Mouse (Mus musculus) urinary bladder, postnatal 25 days (tissue): ENCODE data around the gene Cebpe.

Experiments
- DNase-seq: peaks from one replicate; pipeline ENCODE4 v3.0.0; 2022; ENCODE audit warnings: low spot score

Gene Cebpe

GRCm38 (mm10) chr14:54674317-54674716 is 37.7 kb downstream of the Cebpe start:
- DNase-seq, result peak; percentile 19

DNA sequence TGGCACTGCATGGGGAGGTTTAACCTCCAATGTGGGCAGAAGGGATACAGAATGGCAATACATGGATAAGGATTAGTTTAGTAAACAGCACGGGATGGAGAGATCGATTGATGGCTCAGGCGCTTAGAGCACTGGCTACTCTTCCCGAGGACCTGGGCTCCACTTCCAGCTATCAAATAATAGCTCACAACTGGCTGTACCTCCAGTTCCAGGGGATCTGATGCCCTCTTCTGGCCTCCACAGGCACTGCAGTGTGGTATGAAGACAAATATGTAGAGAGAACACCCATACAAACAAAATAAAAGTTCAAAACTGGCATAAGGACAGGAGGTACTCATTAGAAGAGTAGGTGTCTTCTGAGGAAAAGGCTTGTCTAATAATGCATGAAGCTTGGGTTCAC is 42.6 kb downstream of the Cebpe start:
- peak; percentile 27 for DNase-seq

DNA sequence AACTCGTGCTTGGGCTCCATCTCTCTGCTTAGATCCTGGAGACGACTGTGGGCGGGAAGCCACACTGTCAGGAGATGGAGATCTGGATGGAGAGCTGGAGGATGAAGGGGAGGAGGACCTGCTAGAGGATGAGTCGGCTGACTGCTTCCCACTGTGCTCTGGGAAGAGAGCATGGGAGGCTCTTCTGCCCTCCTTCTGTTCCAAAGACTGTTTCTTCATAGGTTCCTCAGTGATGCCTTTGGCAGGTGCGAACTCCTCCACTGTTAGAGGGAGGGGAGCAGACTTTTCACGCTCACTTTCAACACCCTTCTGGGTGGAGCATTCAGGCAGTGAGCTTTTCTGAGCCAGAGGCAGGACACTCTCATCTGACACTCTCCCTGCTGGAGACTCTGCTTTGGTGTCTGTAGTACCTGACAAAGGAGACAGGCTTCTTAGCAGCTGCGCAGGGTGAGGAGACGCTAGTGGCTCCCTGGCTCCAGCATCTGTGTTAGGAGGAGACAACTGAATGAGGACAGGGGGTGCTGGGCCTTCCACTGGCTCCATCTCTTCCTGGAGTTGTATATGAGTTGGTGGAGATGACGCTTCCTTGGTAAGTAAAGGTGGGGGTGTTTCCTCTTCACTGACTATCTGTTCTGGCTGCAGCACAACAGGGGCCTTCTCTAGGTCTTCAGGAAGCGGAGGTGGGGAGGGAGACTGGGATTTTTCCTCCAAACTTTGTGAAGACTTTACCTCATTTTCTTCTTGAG is 47.3 kb downstream of the Cebpe start:
- DNase-seq, result no peak
